Mouse (Mus musculus): ENCODE measurements at regions not wholly inside any gene's neighbourhood (a gene's known extent, or its start where the extent isn't known, plus 50 kb on each side); places are given as distances from the start of the nearest gene placed in this dataset.
"Not testable (repeated sequence)": the region's sequence is repeated elsewhere in the genome, so short reads cannot be mapped to it uniquely, and the experiment has no call there.

- Histone ChIP-seq H3K9me3 (replicated peaks; ENCODE audit: control insufficient read depth, insufficient read depth, low read length, poor library complexity, severe bottlenecking) (no peaks in the 10 kb centered on the region), H3K4me1 (ENCODE audit: control insufficient read depth, insufficient read depth, low read length) (no peaks in the 10 kb centered on the region), H3K9ac (ENCODE audit: low read depth, poor library complexity, severe bottlenecking) (no peak overlapping the region), H3K36me3 (ENCODE audit: control insufficient read depth, insufficient read depth, low read length, poor library complexity, severe bottlenecking) (no peaks in the 10 kb centered on the region), H3K4me3 (ENCODE audit: low read depth, low read length) (no peak overlapping the region), H3K27me3 (ENCODE audit: control insufficient read depth, insufficient read depth, low read length, poor library complexity, severe bottlenecking) (no peaks in the 10 kb centered on the region), H3K27ac (ENCODE audit: insufficient read depth, low read length) (no peak overlapping the region)
- TF ChIP-seq EP300 (IDR thresholded peaks at IDR 0.05; ENCODE audit: insufficient read depth, low read depth, low read length) (no peak), POLR2A (IDR thresholded peaks at IDR 0.05; ENCODE audit: insufficient read depth, low read length) (no peak), CTCF (IDR thresholded peaks at IDR 0.05; ENCODE audit: low read depth, low read length) (no peak)
Observed at GRCm38 (mm10) chr1:41909799-41910198, 785.8 kb upstream of the Pou3f3 start.

- TF ChIP-seq CTCF (IDR thresholded peaks at IDR 0.05; ENCODE audit: low read depth, low read length) (no peak), POLR2A (IDR thresholded peaks at IDR 0.05; ENCODE audit: insufficient read depth, low read length) (no peak), EP300 (IDR thresholded peaks at IDR 0.05; ENCODE audit: insufficient read depth, low read depth, low read length) (no peak)
- Histone ChIP-seq H3K27ac (ENCODE audit: insufficient read depth, low read length) (no peak overlapping the region), H3K4me3 (ENCODE audit: low read depth, low read length) (no peak overlapping the region), H3K9me3 (replicated peaks; ENCODE audit: control insufficient read depth, insufficient read depth, low read length, poor library complexity, severe bottlenecking) (no peaks in the 10 kb centered on the region), H3K4me1 (ENCODE audit: control insufficient read depth, insufficient read depth, low read length) (no peaks in the 10 kb centered on the region), H3K27me3 (ENCODE audit: control insufficient read depth, insufficient read depth, low read length, poor library complexity, severe bottlenecking) (no peaks in the 10 kb centered on the region), H3K9ac (ENCODE audit: low read depth, poor library complexity, severe bottlenecking) (no peak overlapping the region), H3K36me3 (ENCODE audit: control insufficient read depth, insufficient read depth, low read length, poor library complexity, severe bottlenecking) (no peaks in the 10 kb centered on the region)
Observed at GRCm38 (mm10) chr1:41916730-41917347, 778.7 kb upstream of the Pou3f3 start.

DNA sequence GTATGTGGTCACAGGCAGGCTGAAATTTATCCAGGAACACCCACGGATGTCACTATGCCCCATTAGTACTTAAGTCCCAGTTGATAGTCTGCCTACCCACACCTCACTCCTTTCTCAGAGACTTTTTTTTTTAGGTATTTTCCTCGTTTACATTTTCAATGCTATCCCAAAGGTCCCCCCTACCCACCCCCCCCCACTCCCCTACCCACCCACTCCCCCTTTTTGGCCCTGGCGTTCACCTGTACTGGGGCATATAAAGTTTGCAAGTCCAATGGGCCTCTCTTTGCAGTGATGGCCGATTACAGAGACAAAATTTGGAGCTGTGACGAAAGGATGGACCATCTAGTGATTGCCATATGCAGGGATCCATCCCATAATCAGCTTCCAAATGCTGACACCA, 777.8 kb upstream of the Pou3f3 start:
- H3K4me3 ChIP-seq (ENCODE audit: low read depth, low read length); H3K9me3 ChIP-seq (replicated peaks; ENCODE audit: control insufficient read depth, insufficient read depth, low read length, poor library complexity, severe bottlenecking); H3K27me3 ChIP-seq (ENCODE audit: control insufficient read depth, insufficient read depth, low read length, poor library complexity, severe bottlenecking); H3K4me1 ChIP-seq (ENCODE audit: control insufficient read depth, insufficient read depth, low read length); H3K36me3 ChIP-seq (ENCODE audit: control insufficient read depth, insufficient read depth, low read length, poor library complexity, severe bottlenecking); H3K27ac ChIP-seq (ENCODE audit: insufficient read depth, low read length); H3K9ac ChIP-seq (ENCODE audit: low read depth, poor library complexity, severe bottlenecking): not testable (repeated sequence)

GRCm38 (mm10) chr1:41918394-41919262, 776.9 kb upstream of the Pou3f3 start:
- no peak for TF ChIP-seq CTCF (IDR thresholded peaks at IDR 0.05; ENCODE audit: low read depth, low read length)

DNA sequence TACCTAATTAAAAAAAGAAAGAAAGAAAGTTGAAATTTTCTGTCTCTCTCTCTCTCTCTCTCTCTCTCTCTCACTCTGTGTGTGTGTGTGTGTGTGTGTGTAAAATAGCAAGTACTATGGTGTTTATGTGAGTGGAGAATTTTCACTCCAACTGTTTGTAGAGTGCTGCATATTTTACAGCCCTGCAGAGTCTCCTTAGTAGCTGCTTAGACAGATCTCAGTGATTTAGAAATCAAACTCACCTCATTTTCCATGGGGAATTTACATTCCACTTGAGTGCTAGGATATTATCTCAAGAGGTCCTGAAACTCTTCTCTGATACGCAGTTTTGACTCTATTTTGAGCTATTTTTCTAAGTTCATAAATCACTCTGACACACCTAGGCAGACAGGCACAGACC, 761.8 kb upstream of the Pou3f3 start:
- TF ChIP-seq EP300 (IDR thresholded peaks at IDR 0.05; ENCODE audit: insufficient read depth, low read depth, low read length) (no peak), POLR2A (IDR thresholded peaks at IDR 0.05; ENCODE audit: insufficient read depth, low read length) (no peak), CTCF (IDR thresholded peaks at IDR 0.05; ENCODE audit: low read depth, low read length) (no peak)
- H3K9ac ChIP-seq (ENCODE audit: low read depth, poor library complexity, severe bottlenecking): no peak overlapping the region
- no peak overlapping the region for H3K27ac ChIP-seq (ENCODE audit: insufficient read depth, low read length)
- H3K9me3 ChIP-seq (replicated peaks; ENCODE audit: control insufficient read depth, insufficient read depth, low read length, poor library complexity, severe bottlenecking): no peaks in the 10 kb centered on the region
- no peak overlapping the region for H3K4me3 ChIP-seq (ENCODE audit: low read depth, low read length)
- no peaks in the 10 kb centered on the region for H3K4me1 ChIP-seq (ENCODE audit: control insufficient read depth, insufficient read depth, low read length)
- no peaks in the 10 kb centered on the region for H3K36me3 ChIP-seq (ENCODE audit: control insufficient read depth, insufficient read depth, low read length, poor library complexity, severe bottlenecking)
- no peaks in the 10 kb centered on the region for H3K27me3 ChIP-seq (ENCODE audit: control insufficient read depth, insufficient read depth, low read length, poor library complexity, severe bottlenecking)

More at GRCm38 (mm10) chr1:41918394-41919262, 776.9 kb upstream of the Pou3f3 start:
- H3K9me3 ChIP-seq (replicated peaks; ENCODE audit: control insufficient read depth, insufficient read depth, low read length, poor library complexity, severe bottlenecking): no peaks in the 10 kb centered on the region
- H3K4me1 ChIP-seq (ENCODE audit: control insufficient read depth, insufficient read depth, low read length): no peaks in the 10 kb centered on the region
- no peaks in the 10 kb centered on the region for H3K36me3 ChIP-seq (ENCODE audit: control insufficient read depth, insufficient read depth, low read length, poor library complexity, severe bottlenecking)
- H3K9ac ChIP-seq (ENCODE audit: low read depth, poor library complexity, severe bottlenecking): no peak overlapping the region
- no peak overlapping the region for H3K27ac ChIP-seq (ENCODE audit: insufficient read depth, low read length)
- H3K4me3 ChIP-seq (ENCODE audit: low read depth, low read length): no peak overlapping the region
- H3K27me3 ChIP-seq (ENCODE audit: control insufficient read depth, insufficient read depth, low read length, poor library complexity, severe bottlenecking): no peaks in the 10 kb centered on the region

GRCm38 (mm10) chr1:41935912-41936478, 759.6 kb upstream of the Pou3f3 start:
- Histone ChIP-seq H3K36me3 (ENCODE audit: control insufficient read depth, insufficient read depth, low read length, poor library complexity, severe bottlenecking) (no peaks in the 10 kb centered on the region), H3K9ac (ENCODE audit: low read depth, poor library complexity, severe bottlenecking) (no peak overlapping the region), H3K4me1 (ENCODE audit: control insufficient read depth, insufficient read depth, low read length) (no peaks in the 10 kb centered on the region), H3K27me3 (ENCODE audit: control insufficient read depth, insufficient read depth, low read length, poor library complexity, severe bottlenecking) (no peaks in the 10 kb centered on the region), H3K27ac (ENCODE audit: insufficient read depth, low read length) (no peak overlapping the region), H3K4me3 (ENCODE audit: low read depth, low read length) (no peak overlapping the region), H3K9me3 (replicated peaks; ENCODE audit: control insufficient read depth, insufficient read depth, low read length, poor library complexity, severe bottlenecking) (no peaks in the 10 kb centered on the region)
- no peak for TF ChIP-seq POLR2A (IDR thresholded peaks at IDR 0.05; ENCODE audit: insufficient read depth, low read length)
- TF ChIP-seq CTCF (IDR thresholded peaks at IDR 0.05; ENCODE audit: low read depth, low read length): no peak

Measured in ES-Bruce4 (cell line).